Mouse (Mus musculus): Measurements from ENCODE around the gene Atp6ap1l. TPM values are rescaled to one million over a fixed set of nuclear protein-coding genes. Genes with fewer than 3 reads are reported as not detected.
"Not testable (repeated sequence)": the region's sequence is repeated elsewhere in the genome, so short reads cannot be mapped to it uniquely, and the experiment has no call there.

Atp6ap1l gene
- not detected for total RNA-seq (2021)
- long read RNA-seq, experiment 1: 0 reads
- long read RNA-seq, experiment 2: 0 reads

DNA sequence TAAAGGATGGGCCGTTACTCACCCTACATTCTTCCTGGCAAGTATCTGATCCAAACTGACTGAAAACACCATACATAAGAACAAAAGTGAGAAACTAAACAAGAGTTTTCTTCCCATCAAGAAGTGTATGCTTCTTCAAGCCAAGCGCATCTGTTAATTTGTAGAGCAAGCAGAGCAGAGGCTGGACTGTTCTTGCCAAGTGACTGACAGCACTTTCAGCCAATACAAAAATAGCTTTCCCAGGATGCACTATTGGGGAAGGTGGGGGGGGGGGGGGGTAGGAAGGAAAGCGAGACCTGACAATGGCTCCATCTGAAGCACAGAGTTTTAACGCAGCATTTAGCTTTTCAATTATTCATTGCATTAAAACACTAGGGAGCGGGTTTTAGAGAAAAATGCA lies at the start of gene Atp6ap1l:
TSS of gene Atp6ap1l (minus strand) at position 180 of the 400 bp plus-strand sequence.
- DNase-seq (ENCODE audit: low spot score): no peak

- DNase-seq (ENCODE audit: low spot score): no peak
These were observed 34.4 kb upstream of the Atp6ap1l start for GRCm38 (mm10) chr13:90939600-90939999.

GRCm38 (mm10) chr13:90939192-90939591 lies 34.0 kb upstream of the Atp6ap1l start:
- no peak for DNase-seq (ENCODE audit: low spot score)

- DNase-seq (ENCODE audit: low spot score): no peak
These were observed 30.7 kb upstream of the Atp6ap1l start for GRCm38 (mm10) chr13:90935852-90936251.

DNA sequence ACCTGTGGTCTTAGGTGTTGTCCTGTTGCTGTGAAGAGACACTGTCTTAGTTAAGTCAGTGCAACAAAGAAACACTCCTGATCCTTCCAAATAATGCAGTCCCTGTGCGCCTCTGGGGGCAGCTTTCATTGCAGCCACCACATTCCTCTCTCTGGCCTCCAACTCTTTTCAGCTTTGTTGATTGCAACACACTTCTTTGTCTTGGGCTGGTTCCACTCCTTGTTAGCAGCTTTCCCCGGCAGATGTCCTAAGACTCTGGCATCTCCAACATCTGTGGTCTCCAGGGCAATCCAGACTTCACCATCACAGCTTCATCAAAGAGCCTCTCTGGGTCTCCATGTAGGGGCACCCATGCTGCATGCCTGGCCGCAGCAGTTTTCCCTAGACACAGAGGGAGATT lies 28.1 kb upstream of the Atp6ap1l start:
- DNase-seq (ENCODE audit: low spot score): peak; percentile 41

DNA sequence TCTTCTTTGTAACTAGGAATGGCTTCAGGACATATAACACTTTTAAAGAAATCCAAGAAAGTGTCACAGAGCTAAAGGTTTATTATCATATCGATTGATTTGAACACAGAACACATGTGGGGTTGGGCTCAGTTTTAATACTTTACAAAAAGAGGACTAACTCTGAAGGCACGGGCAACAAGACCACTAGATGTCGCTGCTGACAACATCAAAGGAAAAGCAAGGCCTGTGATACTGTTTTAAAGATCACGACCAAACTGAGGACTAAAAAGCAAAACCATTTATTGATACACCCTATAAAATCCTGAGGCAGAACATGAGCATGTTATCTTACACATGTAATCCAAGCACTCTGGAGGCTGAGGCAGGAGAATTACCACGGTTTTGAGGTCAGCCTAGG lies 24.7 kb upstream of the Atp6ap1l start:
- peak; percentile 78 for DNase-seq (ENCODE audit: low spot score)

GRCm38 (mm10) chr13:90928266-90928665 lies 23.1 kb upstream of the Atp6ap1l start:
- not testable (repeated sequence) for DNase-seq (ENCODE audit: low spot score)

- DNase-seq (ENCODE audit: low spot score): no peak
These were observed 21.9 kb upstream of the Atp6ap1l start for GRCm38 (mm10) chr13:90926938-90927633.

DNA sequence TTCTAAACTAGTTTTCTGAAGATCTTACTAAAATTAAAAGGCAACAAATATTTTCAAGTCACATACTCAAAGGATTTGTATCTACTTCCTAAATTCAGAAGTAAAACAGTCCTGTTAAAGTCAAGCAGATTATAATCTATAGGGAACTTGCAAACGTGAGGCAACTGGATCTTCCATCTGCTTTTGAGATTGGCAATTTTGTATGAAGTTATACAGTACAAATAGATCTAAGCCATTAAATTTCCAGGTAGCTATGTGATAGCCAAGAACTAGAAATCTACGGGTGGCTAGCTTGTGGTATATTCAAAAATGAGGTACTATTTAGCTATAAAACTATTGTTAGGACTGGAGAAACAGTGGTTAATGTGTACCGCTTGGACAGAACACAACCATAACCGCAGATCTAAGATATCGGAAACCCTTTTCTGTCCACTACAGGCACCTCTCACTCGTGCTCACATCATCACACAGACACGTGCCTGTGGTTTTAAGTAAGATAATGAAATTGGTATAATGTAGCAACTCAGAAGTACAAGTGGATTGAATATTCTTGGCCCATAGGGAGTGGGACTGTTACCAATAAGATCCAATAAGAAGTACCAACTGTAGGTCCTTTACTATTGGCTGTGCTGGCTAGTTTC lies 21.1 kb upstream of the Atp6ap1l start:
- DNase-seq (ENCODE audit: low spot score): no peak

- no peak for DNase-seq (ENCODE audit: low spot score)
These were observed 20.0 kb upstream of the Atp6ap1l start for GRCm38 (mm10) chr13:90925191-90925590.

GRCm38 (mm10) chr13:90924072-90924471 lies 18.9 kb upstream of the Atp6ap1l start:
- no peak for DNase-seq (ENCODE audit: low spot score)

DNA sequence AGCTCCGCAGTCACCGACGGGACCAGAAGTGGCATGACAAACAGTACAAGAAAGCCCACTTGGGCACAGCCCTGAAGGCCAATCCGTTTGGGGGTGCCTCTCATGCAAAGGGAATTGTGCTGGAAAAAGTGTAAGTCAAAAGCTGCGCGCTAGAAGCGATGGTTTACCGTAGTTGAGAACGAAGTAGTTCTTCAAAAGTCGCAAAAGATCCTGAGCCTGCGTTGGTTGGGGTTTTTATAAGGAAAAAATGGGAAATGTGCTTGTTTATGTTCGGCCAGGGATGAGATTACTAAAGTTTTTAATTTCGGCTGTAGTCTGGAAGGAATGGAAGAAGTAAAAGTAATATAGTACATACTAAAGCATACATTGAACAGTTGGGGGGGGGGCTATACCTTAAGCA lies 18.5 kb upstream of the Atp6ap1l start:
- not testable (repeated sequence) for DNase-seq (ENCODE audit: low spot score)

DNA sequence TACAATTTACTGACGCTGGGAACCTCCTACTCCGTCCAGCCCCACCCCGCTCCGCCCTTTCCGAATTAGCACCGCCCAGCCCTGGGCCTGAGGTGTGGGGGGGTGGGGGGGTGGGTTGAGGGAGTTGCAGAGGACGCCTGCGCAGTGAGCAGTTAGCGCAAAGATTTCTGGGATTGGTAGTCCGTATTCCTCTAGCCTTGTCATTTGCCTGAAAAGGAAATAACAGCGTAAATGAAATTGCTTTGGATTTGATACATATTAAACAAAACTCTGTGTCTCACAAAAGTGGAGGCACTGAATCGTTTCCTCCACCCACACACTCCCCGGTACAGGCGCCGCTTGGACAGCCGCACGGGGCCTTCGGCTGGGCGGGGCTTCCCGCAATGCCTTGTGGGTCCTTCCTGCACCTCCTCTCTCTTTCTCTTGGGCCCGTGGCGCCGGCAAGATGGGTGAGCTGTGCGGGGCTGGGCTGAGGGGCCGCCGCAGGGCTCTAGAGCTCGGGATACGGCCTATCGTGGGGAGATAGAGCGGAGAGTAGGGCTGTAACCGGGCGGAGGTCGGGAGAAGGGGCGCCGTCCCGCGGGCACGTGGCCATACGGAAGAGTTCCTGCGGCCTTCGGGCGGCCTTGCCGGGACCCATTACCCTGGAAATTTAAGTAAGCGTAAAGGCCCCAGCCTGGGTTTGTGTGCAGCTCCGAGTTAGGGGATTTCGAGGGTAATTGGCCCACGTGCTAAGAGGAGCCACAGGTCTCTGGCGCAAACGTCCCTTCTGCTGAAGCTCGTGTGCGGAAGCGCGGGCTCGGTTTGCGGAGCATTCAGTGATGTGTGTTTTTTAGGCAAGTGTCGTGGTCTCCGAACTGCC lies 17.8 kb upstream of the Atp6ap1l start, which contains the start of gene Rps23:
TSS of gene Rps23 (plus strand) at position 208 of the 862 bp plus-strand sequence.
- peak; percentile 92 for DNase-seq (ENCODE audit: low spot score)

DNA sequence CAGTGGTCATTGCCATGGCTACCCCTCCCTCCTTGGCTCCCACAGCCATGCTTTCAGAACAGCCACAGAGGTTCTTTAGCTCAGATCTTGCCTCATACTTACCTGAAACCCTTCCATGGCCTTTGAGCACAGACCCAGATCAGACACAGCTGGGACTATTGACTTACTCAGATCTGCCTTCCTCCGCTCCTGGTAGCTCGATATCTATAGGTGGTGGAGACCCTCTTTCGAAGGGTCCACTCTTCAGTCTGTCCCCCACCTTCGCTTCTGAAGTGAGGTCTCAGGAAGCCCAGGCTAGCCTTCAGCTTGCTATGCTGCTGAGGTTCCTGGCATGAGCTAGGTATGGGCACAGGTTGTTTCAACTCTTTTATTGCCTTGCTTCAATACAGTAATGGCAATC lies 9.6 kb upstream of the Atp6ap1l start:
- DNase-seq (ENCODE audit: low spot score): no peak

DNA sequence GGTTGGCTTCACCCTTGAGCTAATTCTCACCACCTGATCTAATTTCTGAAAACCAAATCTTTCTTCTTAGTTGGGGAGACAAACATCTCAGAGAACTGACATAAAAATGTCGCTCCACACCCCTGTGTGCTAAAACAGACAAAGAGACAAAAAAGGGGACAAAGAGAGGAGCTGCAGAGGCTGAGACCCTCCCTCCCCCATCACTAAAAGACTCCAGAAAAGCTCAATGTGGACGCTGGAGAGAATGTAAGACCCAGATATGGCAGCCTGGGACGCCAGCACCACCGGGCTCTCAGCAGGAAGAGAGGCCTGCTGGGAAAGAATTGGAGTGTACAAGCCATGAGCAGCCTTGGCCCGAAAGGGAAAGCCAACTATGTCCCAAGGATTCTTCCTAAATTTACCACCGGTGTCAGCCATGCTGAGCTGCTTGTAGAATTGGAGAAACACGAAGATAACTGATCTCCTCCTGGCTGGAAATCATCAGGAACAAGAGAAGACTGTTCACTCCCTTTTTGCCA lies 8.6 kb upstream of the Atp6ap1l start:
- no peak for DNase-seq (ENCODE audit: low spot score)

DNA sequence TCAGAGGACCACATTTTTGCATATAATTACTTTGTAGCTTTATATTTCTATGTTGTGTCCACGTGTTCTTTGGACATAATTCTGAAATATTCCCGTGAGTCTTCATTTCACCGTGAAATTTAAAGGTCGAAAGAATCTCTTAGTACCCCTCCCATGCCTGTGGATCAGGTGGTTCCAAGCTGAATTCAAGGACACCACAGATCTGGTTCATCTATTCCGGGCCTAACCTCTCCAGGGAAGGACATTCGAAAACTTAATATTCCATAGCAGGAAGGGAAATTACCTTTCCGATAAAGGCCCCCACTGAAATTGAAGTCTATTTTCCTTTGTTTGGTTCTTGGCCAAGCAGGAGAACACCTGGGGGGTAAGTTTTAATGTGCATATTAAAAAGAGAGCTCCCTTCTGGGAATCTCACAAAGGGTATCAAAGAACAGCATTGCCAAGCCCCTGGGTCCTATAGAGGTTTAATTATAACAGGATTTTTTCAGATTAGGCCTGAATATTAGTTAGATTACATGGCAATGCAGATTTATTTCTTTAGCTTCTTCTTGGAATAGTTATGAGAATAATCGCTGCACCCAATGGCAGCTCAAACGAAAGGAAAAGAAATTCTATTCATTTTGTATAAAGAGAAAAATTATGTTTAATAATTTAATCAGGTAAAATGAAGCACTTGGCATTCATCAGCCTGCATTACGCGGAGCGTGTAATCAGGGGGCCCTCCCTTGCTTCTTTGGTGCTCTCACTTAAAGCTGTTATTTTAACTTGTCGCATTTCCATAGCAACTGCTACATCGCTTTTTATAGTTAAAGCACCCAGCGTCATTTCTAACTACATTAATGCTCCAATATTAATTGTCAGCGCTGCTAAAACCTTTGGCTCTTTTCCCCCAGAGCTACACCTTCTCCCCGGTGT lies 7.9 kb upstream of the Atp6ap1l start:
- DNase-seq (ENCODE audit: low spot score): no peak

DNA sequence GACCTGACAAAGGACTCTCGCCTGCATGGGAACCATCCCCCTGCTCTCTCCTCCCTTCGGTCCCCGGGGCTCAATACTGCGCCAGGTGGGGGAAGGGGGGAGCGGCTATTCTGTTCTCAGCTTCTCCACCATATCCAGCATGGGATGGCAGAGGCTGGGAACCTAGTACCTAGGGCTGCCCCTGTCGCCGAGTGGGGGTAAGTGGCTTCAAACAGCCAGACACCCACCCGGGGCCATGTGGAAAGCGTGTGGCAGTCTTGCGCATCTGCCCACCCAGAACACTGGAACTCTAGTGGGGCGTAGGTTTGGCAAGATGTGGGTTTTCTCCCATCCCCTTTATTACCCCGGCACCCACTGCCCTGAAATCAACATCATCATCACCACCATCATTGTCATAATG lies 2.2 kb upstream of the Atp6ap1l start:
- DNase-seq (ENCODE audit: low spot score): no peak

- DNase-seq (ENCODE audit: low spot score): peak; percentile 57
These were observed 8.3 kb downstream of the Atp6ap1l start for GRCm38 (mm10) chr13:90896821-90897220.

DNA sequence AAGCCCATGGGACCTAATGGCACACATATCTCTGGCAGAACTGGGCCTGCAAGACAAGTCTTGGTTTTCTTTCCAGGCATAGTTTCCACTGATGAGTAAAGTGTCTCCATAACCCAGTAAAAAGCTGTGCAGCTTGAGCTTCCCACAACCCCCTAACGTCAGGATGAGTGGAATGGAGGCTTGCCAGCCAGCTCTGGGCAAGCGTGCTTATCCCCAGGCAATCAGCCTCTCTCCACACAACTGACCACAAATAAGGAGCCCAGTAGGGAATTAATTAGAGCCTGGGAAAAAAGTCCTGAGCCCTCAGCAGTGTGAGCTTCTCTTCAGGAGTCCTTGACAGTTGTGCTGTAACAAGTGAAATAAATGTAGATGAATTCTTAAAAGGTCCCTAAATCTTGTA lies 9.1 kb downstream of the Atp6ap1l start:
- DNase-seq (ENCODE audit: low spot score): peak; percentile 48

- no peak for DNase-seq (ENCODE audit: low spot score)
These were observed 10.3 kb downstream of the Atp6ap1l start for GRCm38 (mm10) chr13:90894819-90895218.

- no peak for DNase-seq (ENCODE audit: low spot score)
These were observed 15.0 kb downstream of the Atp6ap1l start for GRCm38 (mm10) chr13:90890111-90890510.

Measured in gastrocnemius, adult 18-20 months (tissue).